Mouse (Mus musculus) v-Abl transformed pro-B cells (cell line): ENCODE data around the gene Lrrn4cl.

Experiments used
- in situ Hi-C, 2 experiments: fragments of 400-800 bp; cut with MboI; formaldehyde crosslinking; loops; one replicate each; pipeline ENCODE4 v1.15.1; 2025; ENCODE audit not compliant: unreplicated experiment in 2 of 2

The Lrrn4cl gene

GRCm38 (mm10) chr19:8897865-8898495, 47.4 kb downstream of the Lrrn4cl start, which contains the start of gene Ganab:
Gene Ganab, plus strand, starts transcription at chr19:8898071.
- in situ Hi-C loops, result loop anchor here in 1 of 2 experiments (25.0 kb wide), 1 partner anchor 1411 kb away; the partner anchor contains the start of genes Atl3 and Rtn3

- in situ Hi-C loops, result loop anchor here in 1 of 2 experiments (25.0 kb wide), 1 partner anchor 1411 kb away; the partner anchor contains the start of genes Atl3 and Rtn3
Measured at GRCm38 (mm10) chr19:8898576-8898975, 48.0 kb downstream of the Lrrn4cl start.

GRCm38 (mm10) chr19:8899079-8899478, 48.5 kb downstream of the Lrrn4cl start:
- in situ Hi-C loops, result loop anchor here in 1 of 2 experiments (25.0 kb wide), 1 partner anchor 1412 kb away; the partner anchor contains the start of genes Atl3 and Rtn3

GRCm38 (mm10) chr19:8903412-8903811, 52.8 kb downstream of the Lrrn4cl start:
- in situ Hi-C loops, result no loop called here
